Mouse (Mus musculus) spleen, adult 2 months (tissue): Measurements from ENCODE around the gene Cish. TPM values are rescaled to one million over a fixed set of nuclear protein-coding genes. Genes with fewer than 3 reads are reported as not detected.

ENCODE experiments used
- DNase-seq, 2 experiments: peaks; one replicate each; pipeline versions ENCODE4 v3.0.0 to v3.0.0-alpha.2; 2012 to 2021; ENCODE audit warnings: low spot score in 2 of 2, low read depth in 1 of 2
- H3K27ac ChIP-seq: fragments of 200-500 bp; 2 replicates; pipeline ENCODE4 v1.5.1; 2012; ENCODE audit warnings: low read length, inconsistent platforms; ENCODE audit not compliant: insufficient read depth
- H3K27me3 ChIP-seq: fragments of 200-500 bp; 2 replicates; pipeline ENCODE4 v1.6.1; 2012; ENCODE audit warnings: mild to moderate bottlenecking, moderate library complexity, low read length, inconsistent platforms; ENCODE audit not compliant: control insufficient read depth, insufficient read depth
- H3K36me3 ChIP-seq: fragments of 200-500 bp; 2 replicates; pipeline ENCODE4 v1.6.1; 2012; ENCODE audit warnings: mild to moderate bottlenecking, low read length, inconsistent platforms; ENCODE audit not compliant: control insufficient read depth, insufficient read depth
- H3K4me1 ChIP-seq: fragments of 200-500 bp; 2 replicates; pipeline ENCODE4 v1.6.1; 2011; ENCODE audit warnings: inconsistent platforms; ENCODE audit not compliant: control insufficient read depth, insufficient read depth, insufficient read length
- H3K4me3 ChIP-seq: fragments of 200-500 bp; 2 replicates; pipeline ENCODE4 v1.5.1; 2011; ENCODE audit warnings: mild to moderate bottlenecking, inconsistent platforms; ENCODE audit not compliant: insufficient read depth, insufficient read length; ENCODE audit errors: extremely low read depth
- CTCF ChIP-seq: fragments of 200-500 bp; IDR thresholded peaks from 2 replicates; pipeline ENCODE4 v1.5.1; 2011; ENCODE audit warnings: mild to moderate bottlenecking, inconsistent platforms; ENCODE audit not compliant: insufficient read depth, insufficient read length, insufficient replicate concordance; ENCODE audit errors: extremely low read depth
- POLR2A ChIP-seq: fragments of 200-500 bp; IDR thresholded peaks from 2 replicates; pipeline ENCODE4 v1.6.1; 2011; ENCODE audit warnings: low read depth, low read length, inconsistent platforms
- WGBS: fragments of 180-500 bp; shearing (Covaris S2); methylation state at CpG from one replicate; pipeline ENCODE4 v1.1.7; 2018; 5-methylcytosine and 5-hydroxymethylcytosine counted together
- polyA plus RNA-seq: library from polyadenylated mRNA; depleted of rRNA; stranded (reverse); fragments of >200 nt; gene quantifications from 2 replicates; pipeline ENCODE4 v1.2.3, GENCODE M21; 2012

Gene Cish
- polyA plus RNA-seq, 1 experiment: 9.3 TPM

- H3K4me3 ChIP-seq: peak overlapping the region; percentile 20; the same call in 1 of the 2 replicates
- H3K36me3 ChIP-seq: no peaks in the 10 kb centered on the region
- H3K27ac ChIP-seq: peak overlapping the region; percentile 51
- peaks cover 18% of the 10 kb centered on the region; the same call in 1 of the 2 replicates for H3K4me1 ChIP-seq
- WGBS: 14% methylated on average over 13 of the region's 13 CpGs
- TF ChIP-seq POLR2A: no peak
- DNase-seq: no peak
- no peaks in the 10 kb centered on the region for H3K27me3 ChIP-seq
Observed at GRCm38 (mm10) chr9:107280322-107281027, 15.4 kb upstream of the Cish start.

- Histone ChIP-seq H3K36me3 (peaks cover under 1% of the 10 kb centered on the region; the same call in 1 of the 2 replicates), H3K27ac (no peak overlapping the region)
- 86% methylated on average over 5 of the region's 5 CpGs for WGBS
Observed at GRCm38 (mm10) chr9:107281241-107281987, 14.4 kb upstream of the Cish start.

GRCm38 (mm10) chr9:107282951-107283350, 12.9 kb upstream of the Cish start:
- H3K27ac ChIP-seq: no peak overlapping the region
- no peak overlapping the region for H3K4me3 ChIP-seq
- H3K27me3 ChIP-seq: no peaks in the 10 kb centered on the region
- DNase-seq: no peak
- WGBS: 83% methylated on average over 9 of the region's 9 CpGs
- H3K36me3 ChIP-seq: peaks cover 2% of the 10 kb centered on the region; the same call in 1 of the 2 replicates
- TF ChIP-seq CTCF (no peak), POLR2A (no peak)
- H3K4me1 ChIP-seq: peaks cover 18% of the 10 kb centered on the region; the same call in 1 of the 2 replicates

More at GRCm38 (mm10) chr9:107281241-107281987, 14.4 kb upstream of the Cish start:
- peaks cover 18% of the 10 kb centered on the region; the same call in 1 of the 2 replicates for H3K4me1 ChIP-seq
- no peak overlapping the region for H3K4me3 ChIP-seq
- TF ChIP-seq POLR2A (no peak), CTCF (no peak)
- no peak for DNase-seq
- H3K27me3 ChIP-seq: no peaks in the 10 kb centered on the region

DNA sequence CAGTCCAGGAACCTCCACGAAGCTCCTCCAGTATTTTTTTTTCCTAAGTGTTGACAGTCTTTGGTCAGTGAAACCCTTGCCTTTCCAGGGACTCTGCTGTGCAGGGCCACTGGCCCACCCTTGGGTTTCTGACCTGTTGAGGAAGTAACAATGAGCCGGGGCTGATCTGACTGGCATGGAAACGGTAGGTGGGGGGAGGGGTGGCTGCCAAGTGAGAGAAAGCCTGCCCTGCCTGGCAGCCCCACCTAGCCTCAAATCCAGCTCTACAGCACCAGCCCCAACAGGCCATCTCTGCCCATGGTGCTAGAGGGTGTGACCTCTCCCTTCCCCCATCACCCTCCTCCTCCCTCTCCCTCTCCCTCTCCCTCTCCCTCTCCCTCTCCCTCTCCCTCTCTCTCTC, 10.8 kb upstream of the Cish start:
- WGBS: 13% methylated on average over 3 of the region's 3 CpGs
- TF ChIP-seq POLR2A (no peak), CTCF (no peak)
- Histone ChIP-seq H3K36me3 (peaks cover 2% of the 10 kb centered on the region; the same call in 1 of the 2 replicates), H3K4me3 (no peak overlapping the region), H3K4me1 (peaks cover 9% of the 10 kb centered on the region; the same call in 1 of the 2 replicates), H3K27ac (no peak overlapping the region), H3K27me3 (no peaks in the 10 kb centered on the region)
- DNase-seq: peak in 1 of 2 experiments; percentile 38

GRCm38 (mm10) chr9:107287294-107287693, 8.5 kb upstream of the Cish start:
- peaks cover 2% of the 10 kb centered on the region; the same call in 1 of the 2 replicates for H3K4me1 ChIP-seq
- 54% methylated on average over 2 of the region's 2 CpGs for WGBS
- TF ChIP-seq CTCF (no peak), POLR2A (no peak)
- no peak overlapping the region for H3K4me3 ChIP-seq
- H3K36me3 ChIP-seq: peaks cover 2% of the 10 kb centered on the region; the same call in 1 of the 2 replicates
- DNase-seq: no peak
- H3K27me3 ChIP-seq: no peaks in the 10 kb centered on the region
- no peak overlapping the region for H3K27ac ChIP-seq

DNA sequence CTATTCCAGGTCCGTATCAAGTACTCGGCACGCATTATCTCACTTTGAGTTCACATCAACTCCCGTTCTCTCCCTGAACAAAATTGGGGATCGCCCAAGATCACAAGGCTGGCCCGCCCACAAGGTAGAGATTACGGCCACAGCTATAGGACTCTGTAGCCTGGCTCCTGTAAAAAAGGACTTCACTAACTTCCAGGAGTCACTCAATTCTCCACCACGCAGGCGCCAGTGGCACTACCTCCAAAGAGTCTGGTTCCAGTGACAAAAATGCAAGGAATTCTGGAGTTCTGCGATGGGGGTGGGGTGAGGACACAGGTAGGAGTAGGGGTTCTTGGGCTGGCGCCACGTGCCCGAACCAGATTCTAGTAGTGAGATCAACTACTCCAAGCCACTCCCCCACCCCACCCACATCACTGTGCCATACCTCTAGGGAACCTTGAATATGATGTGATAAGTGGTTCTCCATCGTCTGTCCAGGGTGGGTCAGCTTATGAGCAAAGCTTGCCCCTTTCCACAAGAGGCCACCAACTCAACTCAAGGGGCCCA, 7.6 kb upstream of the Cish start:
- peaks cover 2% of the 10 kb centered on the region; the same call in 1 of the 2 replicates for H3K36me3 ChIP-seq
- H3K27me3 ChIP-seq: no peaks in the 10 kb centered on the region
- DNase-seq: no peak
- H3K4me3 ChIP-seq: peak overlapping the region; percentile 14; the same call in 1 of the 2 replicates
- TF ChIP-seq POLR2A (no peak), CTCF (no peak)
- WGBS: 82% methylated on average over 14 of the region's 14 CpGs
- H3K27ac ChIP-seq: peak overlapping the region; percentile 38; the same call in 1 of the 2 replicates
- peaks cover 2% of the 10 kb centered on the region; the same call in 1 of the 2 replicates for H3K4me1 ChIP-seq

GRCm38 (mm10) chr9:107288711-107289110, 7.1 kb upstream of the Cish start:
- H3K27ac ChIP-seq: peak overlapping the region; percentile 74
- WGBS: 16% methylated on average over 8 of the region's 8 CpGs

More at GRCm38 (mm10) chr9:107288711-107289110, 7.1 kb upstream of the Cish start:
- peak overlapping the region; percentile 69 for H3K4me3 ChIP-seq
- peaks cover 2% of the 10 kb centered on the region; the same call in 1 of the 2 replicates for H3K36me3 ChIP-seq
- TF ChIP-seq CTCF: no peak
- no peak for TF ChIP-seq POLR2A
- DNase-seq: peak; percentile 60 to 81
- no peaks in the 10 kb centered on the region for H3K27me3 ChIP-seq
- H3K4me1 ChIP-seq: peaks cover 2% of the 10 kb centered on the region; the same call in 1 of the 2 replicates
